Mouse (Mus musculus) stomach, postnatal 0 days (tissue): ENCODE data around the gene Zfp239.

ENCODE experiments used
- CTCF ChIP-seq: IDR thresholded peaks from 2 replicates; pipeline ENCODE4 v1.5.1; 2016; ENCODE audit warnings: antibody characterized with exemption, low read depth, mild to moderate bottlenecking, moderate library complexity
- EP300 ChIP-seq: optimal IDR thresholded peaks from 2 replicates; pipeline ENCODE3; 2016; ENCODE audit warnings: antibody characterized with exemption

DNA sequence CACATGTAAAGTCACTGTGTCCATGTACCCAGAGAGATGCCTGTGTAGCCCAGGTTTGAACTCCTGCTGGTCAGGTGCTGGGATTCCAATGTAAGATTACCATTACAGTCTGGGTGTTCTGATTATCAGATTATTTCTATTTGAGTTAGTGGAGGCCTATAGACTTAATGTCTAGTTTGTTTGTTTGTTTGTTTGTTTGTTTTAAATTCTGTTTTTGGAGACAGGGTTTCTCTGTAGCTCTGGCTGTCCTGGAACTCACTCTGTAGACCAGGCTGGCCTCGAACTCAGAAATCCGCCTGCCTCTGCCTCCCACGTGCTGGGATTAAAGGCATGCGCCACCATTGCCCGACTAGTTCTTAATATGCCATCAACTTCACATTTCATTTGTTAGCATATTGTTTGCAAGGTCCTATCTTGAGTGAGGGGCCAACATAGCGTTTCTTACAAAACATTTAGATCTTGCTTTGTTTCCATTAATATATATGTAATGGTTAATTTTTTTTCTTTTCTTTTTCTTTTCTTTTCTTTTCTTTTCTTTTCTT lies 48.3 kb downstream of the Zfp239 start:
- no peak for TF ChIP-seq CTCF
- no peak for TF ChIP-seq EP300
